Comparison of ENCODE assay signal across 8 mouse cellular contexts in the genomic region with DNA sequence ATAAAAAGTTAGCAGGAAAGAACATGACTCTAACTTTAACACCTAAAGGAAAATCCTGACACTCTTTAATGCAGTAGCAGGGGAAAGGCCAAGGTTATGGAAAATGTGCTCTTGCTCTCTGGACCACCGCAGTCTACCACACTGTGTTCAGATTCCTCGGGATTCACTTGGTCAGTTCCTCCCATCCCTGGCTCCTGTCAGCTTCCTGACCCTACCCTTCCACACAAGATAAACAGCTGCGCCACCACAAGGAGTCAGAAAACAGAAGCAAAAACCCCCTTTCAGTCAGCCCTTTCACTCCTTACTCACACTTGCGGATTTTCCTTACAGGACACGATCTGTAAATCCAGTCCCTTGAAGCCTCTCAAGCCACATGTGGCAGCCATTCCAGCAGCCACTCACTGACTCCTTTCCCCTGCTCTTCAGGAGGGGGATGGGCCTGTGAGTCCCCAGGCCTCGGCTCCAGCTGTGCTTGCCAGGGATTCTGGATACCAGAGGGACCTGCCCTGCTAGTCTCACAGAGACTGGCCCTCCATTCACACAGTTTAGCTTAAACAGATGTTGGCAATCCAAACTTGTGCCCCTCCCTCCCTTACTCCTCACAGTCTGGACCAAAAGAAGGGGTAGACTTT.
A peak's percentile ranks its signal among the peaks of the same experiment; 100 is the strongest.
DNase-seq lines count a peak whose midpoint lies in the region; ATAC-seq and TF ChIP-seq lines count a peak whose summit lies in the region.

No protein-coding gene starts in this region.

- no peaks in the 10 kb centered on the region for H3K27me3 ChIP-seq in embryonic facial prominence, embryonic 10.5 days (replicated peaks; ENCODE audit: low read depth, poor library complexity, severe bottlenecking)
- H3K27me3 ChIP-seq in heart, embryonic 15.5 days: no peaks in the 10 kb centered on the region
- H3K27me3 ChIP-seq in limb, embryonic 13.5 days: no peaks in the 10 kb centered on the region
- H3K27me3 ChIP-seq in thymus, adult 2 months (ENCODE audit: control insufficient read depth, insufficient read depth, low read length): no peaks in the 10 kb centered on the region

- H3K9ac ChIP-seq in heart, embryonic 15.5 days: peak overlapping the region; percentile 26; the same call in 1 of the 2 replicates
- no peak overlapping the region for H3K9ac ChIP-seq in limb, embryonic 13.5 days

- peak overlapping the region; percentile 40 for H3K4me2 ChIP-seq in heart, embryonic 15.5 days
- peak overlapping the region; percentile 41 for H3K4me2 ChIP-seq in limb, embryonic 13.5 days (replicated peaks)

- no peaks in the 10 kb centered on the region for H3K36me3 ChIP-seq in embryonic facial prominence, embryonic 10.5 days (replicated peaks)
- no peaks in the 10 kb centered on the region for H3K36me3 ChIP-seq in heart, embryonic 15.5 days
- H3K36me3 ChIP-seq in limb, embryonic 13.5 days: no peaks in the 10 kb centered on the region
- no peaks in the 10 kb centered on the region for H3K36me3 ChIP-seq in thymus, adult 2 months (ENCODE audit: control insufficient read depth, insufficient read depth, low read length)

- DNase-seq in MN1 (ENCODE audit: low spot score): peak; percentile 75
- peak; percentile 88 for DNase-seq in embryonic facial prominence, embryonic 10.5 days (ENCODE audit: low spot score)
- DNase-seq in neural tube, embryonic 10.5 days (ENCODE audit: extremely low spot score, low spot score): peak; percentile 71
- DNase-seq in layer of hippocampus, adult 8-10 months (ENCODE audit: low spot score in 2 of 2): no peak
- DNase-seq in T-cell, adult 2 months (ENCODE audit: low spot score): no peak
- no peak for DNase-seq in thymus, adult 2 months

- TF ChIP-seq POLR2A in thymus, adult 2 months (IDR thresholded peaks at IDR 0.05; ENCODE audit: control insufficient read depth, extremely low read depth, insufficient read depth, low read length, poor library complexity): no peak

- H3K9me3 ChIP-seq in embryonic facial prominence, embryonic 10.5 days: no peaks in the 10 kb centered on the region
- H3K9me3 ChIP-seq in heart, embryonic 15.5 days (replicated peaks): no peaks in the 10 kb centered on the region
- no peaks in the 10 kb centered on the region for H3K9me3 ChIP-seq in limb, embryonic 13.5 days

- WGBS in embryonic facial prominence, embryonic 10.5 days: 5% methylated on average over 6 of the region's 6 CpGs
- 12% methylated on average over 6 of the region's 6 CpGs for WGBS in heart, embryonic 15.5 days
- 5% methylated on average over 6 of the region's 6 CpGs for WGBS in limb, embryonic 13.5 days
- WGBS in thymus, adult 2 months: 75% methylated on average over 6 of the region's 6 CpGs

- no peak for TF ChIP-seq CTCF in thymus, adult 2 months (IDR thresholded peaks at IDR 0.05; ENCODE audit: borderline replicate concordance, control insufficient read depth, extremely low read depth, insufficient read depth, low read length, poor library complexity)

- H3K27ac ChIP-seq in embryonic facial prominence, embryonic 10.5 days (replicated peaks): peak overlapping the region; percentile 78
- peak overlapping the region; percentile 75 for H3K27ac ChIP-seq in heart, embryonic 15.5 days
- peak overlapping the region; percentile 77 for H3K27ac ChIP-seq in limb, embryonic 13.5 days
- H3K27ac ChIP-seq in thymus, adult 2 months (ENCODE audit: control insufficient read depth, insufficient read depth, low read length): no peak overlapping the region

- peak; percentile 44; the same call in 1 of the 2 replicates for ATAC-seq in heart, embryonic 15.5 days (replicated peaks; ENCODE audit: insufficient number of reproducible peaks, insufficient read depth, low FRiP score, low read depth)
- peak; percentile 83 for ATAC-seq in limb, embryonic 13.5 days (ENCODE audit: low FRiP score, low read depth)

- peak overlapping the region; percentile 31 for H3K4me3 ChIP-seq in embryonic facial prominence, embryonic 10.5 days
- no peak overlapping the region for H3K4me3 ChIP-seq in heart, embryonic 15.5 days
- H3K4me3 ChIP-seq in limb, embryonic 13.5 days: no peak overlapping the region
- H3K4me3 ChIP-seq in thymus, adult 2 months (ENCODE audit: control insufficient read depth, insufficient read depth, low read length): no peak overlapping the region

- H3K4me1 ChIP-seq in embryonic facial prominence, embryonic 10.5 days: peaks cover 54% of the 10 kb centered on the region
- peaks cover 82% of the 10 kb centered on the region for H3K4me1 ChIP-seq in heart, embryonic 15.5 days (replicated peaks)
- peaks cover 62% of the 10 kb centered on the region for H3K4me1 ChIP-seq in limb, embryonic 13.5 days
- H3K4me1 ChIP-seq in thymus, adult 2 months (replicated peaks; ENCODE audit: control insufficient read depth, insufficient read depth, low read length): no peaks in the 10 kb centered on the region

Comparison
In these comparisons a context has a peak if more than half of its experiments do, and no peak if none do; other contexts are left out.
1. DNase-seq: peak in MN1 (single experiment), embryonic facial prominence, embryonic 10.5 days (single experiment) and neural tube, embryonic 10.5 days (single experiment); none in layer of hippocampus, adult 8-10 months (0 of 2), T-cell, adult 2 months (single experiment) and thymus, adult 2 months (single experiment).